Mouse (Mus musculus): ENCODE results near the gene Gas2l3.

DNA sequence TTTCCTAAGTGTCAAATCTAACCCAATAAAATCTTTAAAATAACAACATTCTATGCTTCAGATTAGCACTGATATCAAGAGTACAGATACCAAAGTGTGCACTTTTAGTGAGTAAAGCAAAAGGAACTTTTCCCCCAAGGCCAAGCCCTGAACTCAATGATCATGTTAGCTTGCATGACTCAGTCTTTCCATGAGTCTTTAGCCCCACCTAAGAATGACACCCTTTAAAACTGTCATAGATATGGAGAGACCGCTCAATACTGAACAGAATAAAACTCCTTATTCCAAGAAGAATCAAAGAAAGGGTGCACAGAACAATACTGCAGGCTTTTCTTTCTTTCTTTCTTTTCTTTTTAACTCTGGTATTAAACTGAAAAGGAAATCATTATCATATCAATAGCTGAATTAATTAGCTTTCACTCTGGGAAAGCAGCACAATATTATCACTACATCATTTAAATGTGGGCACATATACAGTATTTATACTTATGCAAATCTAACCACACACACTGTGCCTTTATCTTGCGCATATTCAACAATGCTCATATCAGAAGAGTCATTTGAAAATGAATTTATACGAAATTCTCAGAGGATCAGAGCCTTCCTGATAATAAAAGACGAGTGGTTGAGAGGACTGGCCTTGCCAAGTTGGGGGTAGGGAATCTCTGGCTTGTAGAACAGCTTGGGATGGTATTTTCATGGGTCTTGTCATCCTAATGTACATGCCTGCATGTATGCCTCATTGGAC lies 43.4 kb upstream of the Gas2l3 start:
- TF ChIP-seq POLR2A (IDR thresholded peaks at IDR 0.05; ENCODE audit: control insufficient read depth, low read depth, low read length) (no peak), CTCF (IDR thresholded peaks at IDR 0.05; ENCODE audit: control insufficient read depth, insufficient read depth, insufficient replicate concordance, low read depth, low read length) (no peak)
